Mouse (Mus musculus) embryo, embryonic 10 days (tissue): Measurements from ENCODE around the gene Entpd3.

Source experiments
- DNase-seq: peaks from one replicate; pipeline ENCODE4 v3.0.0-alpha.2; 2015; ENCODE audit warnings: low spot score

Gene Entpd3

GRCm38 (mm10) chr9:120539662-120540251, at the start of gene Entpd3:
Gene Entpd3, plus strand, starts transcription at chr9:120539818.
- DNase-seq, result no peak

- no peak for DNase-seq
Measured at GRCm38 (mm10) chr9:120491509-120491908, 48.1 kb upstream of the Entpd3 start.

DNA sequence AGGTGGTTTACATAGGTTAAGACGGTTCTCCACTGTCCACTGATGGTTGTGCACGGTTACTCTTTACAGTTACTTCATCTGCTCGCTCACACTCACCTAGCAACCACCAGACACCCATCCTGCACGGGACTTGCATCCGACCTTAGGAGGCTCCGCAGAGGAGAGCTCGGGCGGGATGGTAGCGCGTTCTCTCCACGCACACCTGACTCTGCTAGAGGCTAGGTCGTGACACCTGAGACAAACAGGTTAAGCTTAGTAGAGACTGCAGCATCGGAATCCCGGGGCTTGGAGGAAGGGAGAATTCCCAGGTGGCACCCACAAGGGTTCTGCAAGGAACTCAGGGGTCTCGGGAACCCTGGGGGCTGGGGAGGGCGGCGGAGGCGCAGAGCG, 47.6 kb upstream of the Entpd3 start, which contains the start of gene Eif1b:
TSS of gene Eif1b (plus strand) at position 223 of the 390 bp plus-strand sequence.
- DNase-seq, result peak; percentile 44

DNA sequence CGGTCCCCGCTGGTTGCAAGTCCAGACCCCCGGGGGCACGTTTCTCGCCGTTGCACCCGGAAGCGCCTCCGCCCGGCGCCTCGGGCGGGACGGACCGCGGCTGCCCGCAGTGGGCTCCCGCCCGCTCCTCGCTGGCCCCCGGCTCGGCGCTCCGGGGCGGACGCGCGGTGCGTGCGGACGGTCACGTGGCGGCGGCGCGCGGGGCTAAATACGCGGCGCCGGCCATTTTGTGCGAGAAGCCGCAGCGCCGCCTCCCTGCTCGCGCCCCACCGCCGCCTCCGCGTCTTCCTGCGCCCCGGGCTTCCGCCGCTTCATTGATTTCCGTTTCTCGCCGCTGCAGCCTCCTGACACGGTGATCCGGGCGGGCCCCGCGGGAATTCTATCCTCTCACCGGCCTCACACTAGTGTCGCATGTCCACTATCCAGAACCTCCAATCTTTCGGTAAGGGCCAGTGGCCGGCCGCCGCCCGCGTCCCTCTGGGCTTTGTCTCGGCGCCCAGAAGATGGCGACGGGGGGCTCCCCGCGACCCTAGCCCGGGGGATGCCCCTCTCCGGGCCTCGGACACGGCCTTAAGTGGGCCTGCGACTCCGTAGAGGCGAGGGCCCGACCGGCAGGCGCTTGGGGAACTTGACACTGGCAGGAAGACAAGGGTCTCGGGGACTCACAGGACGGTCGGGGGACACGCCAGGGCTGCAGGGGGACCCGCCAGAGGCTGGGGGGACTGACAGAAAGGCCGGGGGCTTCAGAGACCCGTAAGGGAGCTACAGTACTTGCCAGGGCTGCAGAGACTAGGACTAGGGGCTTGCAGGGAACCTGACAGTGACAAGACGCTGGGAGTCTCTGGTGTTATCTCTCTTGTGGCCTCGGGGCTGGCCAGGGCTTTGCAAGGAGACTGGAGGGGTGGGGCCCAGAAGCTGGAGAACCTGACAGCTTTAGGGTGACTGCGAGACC, 46.9 kb upstream of the Entpd3 start:
- DNase-seq, result peak; percentile 88

- DNase-seq, result no peak
Measured at GRCm38 (mm10) chr9:120493781-120494180, 45.8 kb upstream of the Entpd3 start.

- DNase-seq, result peak; percentile 83
Measured at GRCm38 (mm10) chr9:120496691-120497090, 42.9 kb upstream of the Entpd3 start.

- no peak for DNase-seq
Measured at GRCm38 (mm10) chr9:120497983-120498382, 41.6 kb upstream of the Entpd3 start.

DNA sequence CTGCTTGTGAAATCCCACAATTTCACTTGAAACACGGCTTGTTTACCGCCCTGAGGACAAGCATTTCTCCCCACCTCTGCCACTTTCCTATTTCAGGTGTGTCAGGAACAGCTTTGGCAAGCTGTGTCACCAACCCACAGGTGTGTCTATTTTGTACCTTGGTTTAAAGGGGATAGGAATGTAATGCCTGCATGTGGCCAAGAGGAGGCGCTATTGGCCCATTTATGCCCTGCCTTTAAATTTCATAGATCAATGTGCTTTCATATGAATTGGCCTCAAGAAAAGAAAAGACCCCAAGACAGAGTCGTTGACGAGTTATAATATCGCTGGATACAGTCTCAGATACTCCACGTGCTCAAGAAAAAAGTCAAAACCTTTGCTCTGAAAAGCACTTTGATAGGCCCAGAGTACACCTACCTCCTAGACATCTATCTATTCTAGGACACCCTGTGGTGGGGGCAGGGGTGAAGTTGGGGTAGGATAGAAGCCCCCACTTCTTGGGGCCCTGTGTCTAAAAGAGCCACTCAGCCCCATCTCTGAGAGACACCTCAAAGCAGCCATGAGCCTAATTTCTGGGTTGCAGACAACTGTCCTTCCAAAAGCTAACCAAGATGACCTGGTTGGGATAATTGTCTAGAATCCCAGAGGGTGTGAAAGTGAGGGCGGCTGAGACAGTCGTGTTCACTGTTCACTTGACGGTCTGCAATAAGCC, 38.3 kb upstream of the Entpd3 start:
- no peak for DNase-seq

- DNase-seq, result peak; percentile 93
Measured at GRCm38 (mm10) chr9:120502013-120502412, 37.6 kb upstream of the Entpd3 start.

DNA sequence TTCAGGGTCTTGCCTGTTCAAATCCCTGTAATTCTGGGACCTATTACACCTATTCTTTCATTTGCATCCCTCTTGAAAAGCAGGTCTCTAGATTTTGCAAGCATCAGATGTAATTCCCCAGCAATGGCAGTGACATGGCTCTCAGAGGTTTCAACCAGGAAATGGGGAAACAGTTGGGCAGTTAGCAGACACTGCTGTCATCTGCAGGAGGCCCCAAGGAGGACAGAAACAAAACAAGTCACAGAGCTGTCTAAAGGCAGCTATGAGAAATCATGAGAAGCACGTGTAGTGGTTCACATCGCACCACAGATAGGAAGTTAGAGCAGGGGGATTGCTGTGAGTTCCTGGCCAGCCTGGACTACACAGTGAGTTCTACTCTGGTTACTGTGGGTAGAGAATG, 35.2 kb upstream of the Entpd3 start:
- DNase-seq, result no peak

DNA sequence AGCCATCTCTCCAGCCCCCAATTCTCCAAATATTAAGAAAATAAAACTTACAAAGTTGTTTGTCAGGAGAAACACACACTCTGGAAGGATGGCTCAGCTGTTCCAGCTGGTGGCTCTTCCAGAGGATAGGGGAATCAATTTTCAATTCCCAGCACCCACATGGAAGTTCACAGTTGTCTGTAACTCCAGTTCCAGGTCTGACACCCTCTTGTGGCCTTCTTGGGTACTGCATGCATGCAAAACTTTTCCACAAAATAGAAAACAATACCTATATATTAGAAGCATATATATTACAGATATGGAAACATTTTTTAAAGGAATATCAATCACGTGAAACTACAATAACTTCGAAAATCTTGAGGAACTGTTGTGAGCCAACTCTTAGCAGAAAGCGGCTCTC, 27.8 kb upstream of the Entpd3 start:
- no peak for DNase-seq

GRCm38 (mm10) chr9:120516720-120517119, 22.9 kb upstream of the Entpd3 start:
- no peak for DNase-seq

- DNase-seq, result no peak
Measured at GRCm38 (mm10) chr9:120518946-120519345, 20.7 kb upstream of the Entpd3 start.

- peak; percentile 12 for DNase-seq
Measured at GRCm38 (mm10) chr9:120519469-120520125, 20.0 kb upstream of the Entpd3 start.

DNA sequence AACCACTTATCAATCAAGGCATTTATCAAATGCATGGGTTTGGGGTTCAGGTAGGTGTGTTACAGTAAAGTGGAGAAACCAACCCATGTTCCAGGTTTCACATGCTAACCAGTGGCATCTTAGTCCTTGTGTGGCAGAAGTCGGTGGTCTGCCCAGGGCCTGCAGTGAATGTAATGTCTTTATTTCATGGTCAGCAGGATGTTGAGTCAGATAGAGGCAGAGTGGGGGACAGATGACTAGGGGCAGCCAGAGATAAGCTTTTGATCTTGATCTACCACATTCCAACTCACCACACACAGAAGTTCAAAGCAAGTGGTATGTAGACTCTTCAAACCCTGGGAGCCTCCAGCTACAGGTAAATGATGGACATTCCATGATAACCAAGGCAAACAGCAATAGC, 18.5 kb upstream of the Entpd3 start:
- no peak for DNase-seq

DNA sequence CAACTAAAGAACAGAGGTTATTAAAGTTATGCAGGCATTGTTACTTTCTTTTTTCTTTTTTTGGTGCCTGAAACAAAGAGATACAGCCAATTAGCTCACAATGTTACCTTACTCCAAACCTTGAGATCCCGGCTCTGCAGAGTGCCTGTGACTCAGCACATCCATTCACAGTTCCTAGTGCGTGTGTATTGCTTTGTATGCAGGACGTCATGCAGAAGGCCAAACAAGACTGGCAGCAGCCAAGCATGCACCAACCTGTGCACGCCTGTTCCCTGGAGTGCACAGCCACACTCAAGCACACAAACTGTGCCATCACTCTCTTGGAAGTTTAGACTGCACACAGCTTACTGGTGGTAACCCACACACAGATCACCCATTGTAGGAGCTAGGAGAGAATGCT, 12.3 kb upstream of the Entpd3 start:
- no peak for DNase-seq

DNA sequence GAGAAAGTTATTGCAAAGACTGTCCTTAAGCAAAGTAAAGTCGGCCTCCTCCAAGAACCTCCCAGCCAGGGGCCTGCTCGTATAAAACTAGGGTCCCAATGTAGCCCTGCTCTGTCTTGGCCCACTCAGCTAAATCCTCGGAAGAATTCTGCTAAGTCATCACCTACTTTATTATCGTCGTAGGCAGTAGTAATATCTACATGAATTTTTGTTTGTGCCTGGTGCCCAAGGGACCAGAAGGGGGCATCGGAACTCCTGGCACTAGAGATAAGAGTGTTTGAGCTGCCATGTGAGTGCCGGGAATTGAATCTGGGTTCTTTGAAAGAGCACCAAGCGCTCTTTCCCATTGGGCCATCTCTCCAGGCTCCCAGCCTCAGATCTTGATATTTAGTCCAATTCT, 11.7 kb upstream of the Entpd3 start:
- DNase-seq, result no peak

DNA sequence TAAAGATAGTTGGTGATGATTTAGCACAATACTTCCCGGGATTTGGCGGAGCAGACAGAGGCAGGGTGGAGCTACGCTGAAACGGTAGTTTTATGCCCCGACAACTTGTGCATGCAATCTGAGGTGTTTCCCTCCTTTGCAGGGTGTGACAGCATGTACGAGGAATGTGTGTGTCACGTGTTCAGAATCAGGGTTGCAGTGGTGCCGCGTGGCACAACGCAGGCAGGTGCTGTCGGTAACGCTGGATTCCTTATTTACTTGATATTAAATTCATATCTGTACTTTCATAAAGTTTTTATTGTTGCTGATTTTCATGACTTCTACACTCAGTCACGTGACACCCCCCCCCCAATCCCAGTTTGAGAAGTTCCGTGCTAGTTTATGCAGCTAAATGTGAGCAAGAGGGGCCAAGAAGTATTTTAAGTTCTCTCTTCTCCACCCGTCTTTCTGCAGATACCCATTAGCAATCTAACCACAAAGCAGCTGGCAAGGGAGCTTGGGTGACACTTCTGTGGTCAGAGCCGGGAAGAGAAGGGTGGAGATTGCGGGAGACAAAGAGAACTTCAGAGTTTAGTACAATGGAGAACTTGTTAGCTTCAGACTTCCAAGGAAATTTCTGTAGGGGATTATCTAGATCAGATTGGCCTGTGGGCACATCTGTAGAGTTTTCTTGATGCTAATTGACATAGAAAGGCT, 10.7 kb upstream of the Entpd3 start:
- no peak for DNase-seq

GRCm38 (mm10) chr9:120530471-120530870, 9.1 kb upstream of the Entpd3 start:
- no peak for DNase-seq

DNA sequence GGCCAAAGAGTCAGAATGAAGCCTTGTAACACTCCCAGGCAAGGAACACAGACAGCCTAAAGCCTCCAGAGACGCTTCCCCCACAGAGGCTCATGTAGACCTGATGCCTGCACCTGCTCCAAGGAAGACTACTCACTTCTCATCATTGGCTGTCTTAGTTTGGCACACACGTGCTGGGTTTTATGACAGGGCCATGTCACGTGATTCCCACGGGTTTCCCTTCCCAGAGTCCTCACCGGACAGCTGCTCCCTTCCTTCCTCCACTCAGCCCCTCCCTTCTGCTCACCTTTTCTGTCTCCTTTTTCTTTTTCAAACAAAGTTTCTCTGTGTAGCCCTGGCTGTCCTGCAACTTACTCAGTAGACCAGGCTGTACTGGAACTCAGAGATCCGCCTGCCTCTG, 7.6 kb upstream of the Entpd3 start:
- no peak for DNase-seq

- no peak for DNase-seq
Measured at GRCm38 (mm10) chr9:120532691-120533090, 6.9 kb upstream of the Entpd3 start.
